ENCODE assay signal across 8 mouse cellular contexts in genomic region chr19:34474991-34475971, GRCm38 (mm10). TPM values are rescaled to one million over a fixed set of nuclear protein-coding genes. Genes with fewer than 3 reads are reported as not detected.
A peak's percentile ranks its signal among the peaks of the same experiment; 100 is the strongest.
DNase-seq lines count a peak whose midpoint lies in the region; ATAC-seq and TF ChIP-seq lines count a peak whose summit lies in the region.

Gene Ch25h, minus strand, starts transcription at chr19:34475164.

- peak within 1 kb of the TSS; percentile 61 for H3K4me2 ChIP-seq in liver, embryonic 16.5 days (ENCODE audit: low read depth, low read length)

- peak within 1 kb of the TSS; percentile 56 for H3K4me3 ChIP-seq in layer of hippocampus, adult 2 months
- H3K4me3 ChIP-seq in liver, embryonic 16.5 days (ENCODE audit: low read depth, low read length): peak within 1 kb of the TSS; percentile 51

- TF ChIP-seq CTCF in layer of hippocampus, adult 2 months (conservative IDR thresholded peaks at IDR 0.05): no peak

- no peak within 1 kb of the TSS for H3K27ac ChIP-seq in layer of hippocampus, adult 2 months
- H3K27ac ChIP-seq in liver, embryonic 16.5 days (ENCODE audit: low read length): no peak within 1 kb of the TSS

- DNase-seq in layer of hippocampus, adult 2 months (ENCODE audit: low spot score in 2 of 2): peak in 1 of 2 experiments; percentile 13
- DNase-seq in layer of hippocampus, adult 8-10 months (ENCODE audit: low spot score in 2 of 2): no peak
- DNase-seq in embryo, embryonic 11.5 days (ENCODE audit: low read depth, low spot score): peak; percentile 41
- DNase-seq in heart, adult 9 months (ENCODE audit: low spot score in 2 of 2): peak; percentile 59 to 61
- DNase-seq in kidney, adult 8-10 months: peak; percentile 31 to 49
- peak; percentile 61 for DNase-seq in neural tube, embryonic 10.5 days (ENCODE audit: extremely low spot score, low spot score)
- peak; percentile 44 for DNase-seq in thymus, postnatal 0 days (ENCODE audit: low spot score)

- no peak for ATAC-seq in liver, embryonic 16.5 days (ENCODE audit: low read depth)

- WGBS in liver, embryonic 16.5 days (ENCODE audit: insufficient replicate concordance): 1% methylated on average over 35 of the region's 35 CpGs

- 0 out of 2 replicates have a peak within 1 kb of the TSS, but pooled peaks have one; percentile 0 for H3K9ac ChIP-seq in liver, embryonic 16.5 days (ENCODE audit: low read depth, low read length)

- H3K27me3 ChIP-seq in liver, embryonic 16.5 days (ENCODE audit: control insufficient read depth, insufficient read depth, low read depth, low read length): peaks cover 30% of the 10 kb centered on the region

- H3K9me3 ChIP-seq in liver, embryonic 16.5 days (replicated peaks; ENCODE audit: control insufficient read depth, low read length): no peaks in the 10 kb centered on the region

- H3K36me3 ChIP-seq in liver, embryonic 16.5 days (ENCODE audit: control insufficient read depth, insufficient read depth): no peaks in the 10 kb centered on the region

- peaks cover 4% of the 10 kb centered on the region; the same call in 1 of the 2 replicates for H3K4me1 ChIP-seq in liver, embryonic 16.5 days (ENCODE audit: control insufficient read depth, low read depth, low read length)

RNA-seq across cellular contexts. Expression of gene Ch25h, which starts in this region (rescaled TPM):
- total RNA-seq in layer of hippocampus, adult 2 months (2021): under 1 TPM in 1 of 2 experiments, not detected in 1; 0.25 TPM
- total RNA-seq in layer of hippocampus, adult 8-10 months (2022): 1 to 10 TPM in 2 of 4 experiments, not detected in 2; 2.6 to 4.6 TPM
- polyA plus RNA-seq in liver, embryonic 16.5 days (2015; fragmentation: Nextera tagmentation; extraction: Ambion mirVana): 0.08 TPM in 2 replicates
- polyA plus RNA-seq in thymus, postnatal 0 days (2015; fragmentation: Nextera tagmentation; extraction: Ambion mirVana): 1.3 and 2.0 TPM in 2 replicates

Comparison
In these comparisons a context has a peak if more than half of its experiments do, and no peak if none do; other contexts are left out.
1. DNase-seq: peak in embryo, embryonic 11.5 days (single experiment), heart, adult 9 months (2 of 2), kidney, adult 8-10 months (2 of 2), neural tube, embryonic 10.5 days (single experiment) and thymus, postnatal 0 days (single experiment); none in layer of hippocampus, adult 8-10 months (0 of 2).